Mouse (Mus musculus): ENCODE data around the gene Sarnp. TPM values are rescaled to one million over a fixed set of nuclear protein-coding genes. Genes with fewer than 3 reads are reported as not detected.

The Sarnp gene
- polyA plus RNA-seq, 1 experiment from 2014 or later, result 263 TPM

GRCm38 (mm10) chr10:128878291-128878690, 61.2 kb downstream of the Sarnp start:
- Histone ChIP-seq H3K27ac (replicated peaks) (no peak overlapping the region), H3K4me1 (no peaks in the 10 kb centered on the region), H3K4me3 (no peak overlapping the region), H3K9me3 (no peaks in the 10 kb centered on the region), H3K27me3 (replicated peaks; ENCODE audit: low read depth, poor library complexity, severe bottlenecking) (no peaks in the 10 kb centered on the region), H3K36me3 (replicated peaks) (peaks cover 92% of the 10 kb centered on the region)
- DNase-seq (ENCODE audit: low spot score), result no peak

- H3K4me3 ChIP-seq, result no peak overlapping the region
- no peaks in the 10 kb centered on the region for H3K27me3 ChIP-seq (replicated peaks; ENCODE audit: low read depth, poor library complexity, severe bottlenecking)
- H3K9me3 ChIP-seq, result no peaks in the 10 kb centered on the region
- no peak overlapping the region for H3K27ac ChIP-seq (replicated peaks)
- no peak for DNase-seq (ENCODE audit: low spot score)
- H3K4me1 ChIP-seq, result no peaks in the 10 kb centered on the region
- H3K36me3 ChIP-seq (replicated peaks), result peaks cover 92% of the 10 kb centered on the region
- WGBS, result 85% methylated on average over 2 of the region's 2 CpGs
Observed at GRCm38 (mm10) chr10:128878811-128879210, 61.7 kb downstream of the Sarnp start.

DNA sequence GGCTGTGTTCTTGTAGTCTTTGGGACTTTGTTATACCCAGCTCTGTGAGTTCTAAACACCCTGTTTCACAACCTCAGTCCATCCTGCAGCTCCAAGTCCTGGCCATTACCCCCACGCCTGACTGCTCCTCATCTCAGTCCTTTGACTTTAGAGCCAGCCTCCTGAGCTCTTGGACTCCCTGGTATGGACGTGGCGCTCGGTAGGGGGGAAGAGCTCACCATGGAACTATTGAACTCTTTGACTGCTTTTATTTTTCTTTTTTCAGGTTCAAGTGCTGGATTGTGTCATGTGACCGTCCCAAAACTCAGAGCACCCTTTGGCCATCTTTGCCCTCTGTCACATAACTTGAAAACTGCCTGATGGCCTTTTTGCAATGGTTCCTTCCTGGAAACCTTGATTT, 64.9 kb downstream of the Sarnp start:
- 84% methylated on average over 5 of the region's 5 CpGs for WGBS

GRCm38 (mm10) chr10:128888941-128889827, 72.1 kb downstream of the Sarnp start:
- Histone ChIP-seq H3K4me3 (peak overlapping the region; percentile 89), H3K36me3 (replicated peaks) (peaks cover 40% of the 10 kb centered on the region), H3K4me1 (peaks cover 70% of the 10 kb centered on the region), H3K27me3 (replicated peaks; ENCODE audit: low read depth, poor library complexity, severe bottlenecking) (peaks cover 16% of the 10 kb centered on the region), H3K27ac (replicated peaks) (peak overlapping the region; percentile 93), H3K9me3 (no peaks in the 10 kb centered on the region)
- peak; percentile 91 for DNase-seq (ENCODE audit: low spot score)
- 1% methylated on average over 7 of the region's 7 CpGs for WGBS

More for the DNA sequence above, 64.9 kb downstream of the Sarnp start:
- Histone ChIP-seq H3K36me3 (replicated peaks) (peaks cover 93% of the 10 kb centered on the region), H3K27ac (replicated peaks) (no peak overlapping the region), H3K27me3 (replicated peaks; ENCODE audit: low read depth, poor library complexity, severe bottlenecking) (no peaks in the 10 kb centered on the region), H3K4me3 (no peak overlapping the region), H3K9me3 (no peaks in the 10 kb centered on the region), H3K4me1 (peaks cover 24% of the 10 kb centered on the region)
- DNase-seq (ENCODE audit: low spot score), result no peak

- peak overlapping the region; percentile 93 for H3K27ac ChIP-seq (replicated peaks)
- peak overlapping the region; percentile 89 for H3K4me3 ChIP-seq
- H3K36me3 ChIP-seq (replicated peaks), result peaks cover 33% of the 10 kb centered on the region
- 2% methylated on average over 2 of the region's 2 CpGs for WGBS
- H3K4me1 ChIP-seq, result peaks cover 66% of the 10 kb centered on the region
- peaks cover 22% of the 10 kb centered on the region for H3K27me3 ChIP-seq (replicated peaks; ENCODE audit: low read depth, poor library complexity, severe bottlenecking)
- DNase-seq (ENCODE audit: low spot score), result no peak
- H3K9me3 ChIP-seq, result no peaks in the 10 kb centered on the region
Observed at GRCm38 (mm10) chr10:128889846-128890245, 72.7 kb downstream of the Sarnp start.

DNA sequence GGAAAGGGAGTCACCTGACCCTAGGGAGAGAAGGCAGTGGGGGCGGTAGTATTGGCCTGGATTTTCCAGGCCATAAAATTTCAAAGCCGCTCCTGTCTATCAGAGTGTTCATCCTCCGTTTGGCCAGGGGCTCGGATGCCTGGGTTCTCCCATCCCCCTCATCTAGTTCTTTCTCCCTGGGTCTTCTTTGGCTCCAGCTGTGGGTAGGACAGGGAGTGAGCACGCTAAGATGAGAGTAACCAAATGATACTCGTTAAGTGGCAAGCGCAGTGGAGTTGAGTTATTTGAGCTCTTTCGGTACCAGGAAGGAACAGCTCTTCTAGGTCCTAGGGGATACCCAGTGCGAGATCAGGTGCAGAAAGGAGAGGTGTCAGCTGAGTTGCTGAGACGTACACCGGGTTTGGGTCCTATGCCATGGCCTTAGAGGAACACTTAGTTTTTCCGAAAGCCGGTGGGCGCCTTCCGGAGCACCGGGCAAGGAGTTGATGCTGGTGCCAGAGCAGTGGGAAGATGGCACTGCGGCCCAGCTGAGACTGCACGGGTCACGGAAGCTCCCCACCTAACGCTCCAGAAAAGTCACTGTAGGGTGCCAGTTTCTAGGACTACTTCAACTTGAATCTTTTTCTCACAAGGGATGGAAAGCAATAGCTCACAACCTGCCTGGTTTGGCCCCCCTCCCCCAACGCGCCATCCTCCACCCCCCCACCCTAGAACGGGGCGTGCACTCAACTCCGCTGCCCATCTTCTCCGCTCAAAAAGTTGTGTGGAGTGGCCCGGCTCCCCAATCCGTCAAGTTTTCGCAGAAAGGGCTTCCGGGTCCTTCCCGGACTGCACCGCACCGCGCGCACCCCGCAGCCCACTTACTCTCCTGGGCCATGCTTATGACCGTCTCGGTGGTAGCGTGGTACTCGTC, 73.5 kb downstream of the Sarnp start:
- Histone ChIP-seq H3K27ac (replicated peaks) (peak overlapping the region; percentile 93), H3K9me3 (no peaks in the 10 kb centered on the region), H3K27me3 (replicated peaks; ENCODE audit: low read depth, poor library complexity, severe bottlenecking) (peaks cover 26% of the 10 kb centered on the region), H3K4me3 (peak overlapping the region; percentile 89), H3K4me1 (peaks cover 64% of the 10 kb centered on the region), H3K36me3 (replicated peaks) (peaks cover 25% of the 10 kb centered on the region)
- WGBS, result under 1% methylated on average over 40 of the region's 40 CpGs
- peak; percentile 48 for DNase-seq (ENCODE audit: low spot score)

GRCm38 (mm10) chr10:128891296-128892094, 74.4 kb downstream of the Sarnp start, which contains the start of gene Gdf11:
Gdf11 (minus strand) TSS chr10:128891718.
- peaks cover 65% of the 10 kb centered on the region for H3K4me1 ChIP-seq
- WGBS, result under 1% methylated on average over 69 of the region's 89 CpGs

DNA sequence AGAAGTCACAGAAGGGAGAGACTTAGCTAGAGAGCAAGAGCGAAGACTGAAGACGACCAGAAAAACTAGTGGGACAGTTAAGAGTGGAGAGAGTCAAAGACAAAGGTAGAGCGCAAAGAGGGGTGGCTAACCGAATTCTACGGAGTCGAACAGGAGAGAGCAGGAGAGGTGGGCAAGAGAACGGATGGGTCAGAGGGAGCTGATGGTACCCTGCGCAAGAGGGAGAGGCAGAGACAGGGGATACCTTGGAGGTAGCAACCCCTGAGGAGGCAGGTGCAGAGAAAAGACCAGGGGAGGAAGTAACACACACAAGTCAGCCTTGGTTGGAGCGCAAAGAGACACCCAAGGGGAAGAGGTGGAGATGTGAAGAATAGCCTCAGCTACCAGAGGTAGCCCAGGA, 75.1 kb downstream of the Sarnp start:
- H3K36me3 ChIP-seq (replicated peaks), result peaks cover 9% of the 10 kb centered on the region
- H3K4me3 ChIP-seq, result peak overlapping the region; percentile 89
- 1% methylated on average over 9 of the region's 9 CpGs for WGBS
- H3K9me3 ChIP-seq, result no peaks in the 10 kb centered on the region
- peak; percentile 48 for DNase-seq (ENCODE audit: low spot score)
- peaks cover 65% of the 10 kb centered on the region for H3K4me1 ChIP-seq
- peak overlapping the region; percentile 93 for H3K27ac ChIP-seq (replicated peaks)
- H3K27me3 ChIP-seq (replicated peaks; ENCODE audit: low read depth, poor library complexity, severe bottlenecking), result peaks cover 43% of the 10 kb centered on the region

More at GRCm38 (mm10) chr10:128891296-128892094, 74.4 kb downstream of the Sarnp start, which contains the start of gene Gdf11:
- Histone ChIP-seq H3K9me3 (no peaks in the 10 kb centered on the region), H3K4me3 (peak within 1 kb of the TSS; percentile 89), H3K27ac (replicated peaks) (peak within 1 kb of the TSS; percentile 93), H3K36me3 (replicated peaks) (peaks cover 17% of the 10 kb centered on the region), H3K27me3 (replicated peaks; ENCODE audit: low read depth, poor library complexity, severe bottlenecking) (peaks cover 35% of the 10 kb centered on the region)
- peak; percentile 92 for DNase-seq (ENCODE audit: low spot score)

DNA sequence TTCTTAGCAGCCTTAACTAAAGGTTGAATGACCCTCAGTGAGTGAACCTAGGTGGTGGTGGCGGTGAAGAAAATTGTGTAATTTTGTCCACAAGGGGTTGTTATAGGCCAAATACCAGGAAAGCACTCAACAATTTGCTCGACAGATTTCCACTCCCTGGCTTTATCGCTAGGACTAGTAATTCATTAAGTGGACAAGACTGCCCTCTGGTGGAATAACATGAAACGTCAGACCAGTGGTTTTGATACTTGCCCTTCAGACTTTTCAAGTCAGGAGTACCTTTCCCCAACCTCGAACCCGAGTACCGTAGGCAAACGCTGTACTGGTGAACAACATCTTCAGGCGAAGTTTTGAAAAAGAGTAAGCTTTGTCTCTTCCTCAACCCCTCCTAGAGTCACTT, 78.3 kb downstream of the Sarnp start:
- H3K4me3 ChIP-seq, result peak overlapping the region; percentile 31
- under 1% methylated on average over 9 of the region's 9 CpGs for WGBS
- peaks cover 50% of the 10 kb centered on the region for H3K27me3 ChIP-seq (replicated peaks; ENCODE audit: low read depth, poor library complexity, severe bottlenecking)

GRCm38 (mm10) chr10:128895952-128896693, 79.0 kb downstream of the Sarnp start:
- Histone ChIP-seq H3K4me1 (peaks cover 35% of the 10 kb centered on the region), H3K27ac (replicated peaks) (no peak overlapping the region), H3K36me3 (replicated peaks) (no peaks in the 10 kb centered on the region), H3K4me3 (peak overlapping the region; percentile 31), H3K27me3 (replicated peaks; ENCODE audit: low read depth, poor library complexity, severe bottlenecking) (peaks cover 50% of the 10 kb centered on the region), H3K9me3 (no peaks in the 10 kb centered on the region)
- DNase-seq (ENCODE audit: low spot score), result peak; percentile 30
- WGBS, result 4% methylated on average over 17 of the region's 17 CpGs

More for the DNA sequence above, 78.3 kb downstream of the Sarnp start:
- no peak overlapping the region for H3K27ac ChIP-seq (replicated peaks)
- H3K9me3 ChIP-seq, result no peaks in the 10 kb centered on the region
- DNase-seq (ENCODE audit: low spot score), result peak; percentile 79
- H3K4me1 ChIP-seq, result peaks cover 39% of the 10 kb centered on the region
- H3K36me3 ChIP-seq (replicated peaks), result no peaks in the 10 kb centered on the region

- peaks cover 35% of the 10 kb centered on the region for H3K4me1 ChIP-seq
- H3K36me3 ChIP-seq (replicated peaks), result no peaks in the 10 kb centered on the region
- 0 out of 2 replicates have a peak overlapping the region, but pooled peaks have one; percentile 31 for H3K4me3 ChIP-seq
- H3K9me3 ChIP-seq, result no peaks in the 10 kb centered on the region
- WGBS, result 29% methylated on average over 1 of the region's 1 CpGs
- no peak for DNase-seq (ENCODE audit: low spot score)
- peaks cover 50% of the 10 kb centered on the region for H3K27me3 ChIP-seq (replicated peaks; ENCODE audit: low read depth, poor library complexity, severe bottlenecking)
- no peak overlapping the region for H3K27ac ChIP-seq (replicated peaks)
Observed at GRCm38 (mm10) chr10:128896807-128897206, 79.7 kb downstream of the Sarnp start.
